Mouse (Mus musculus) fat pad, adult 2 months (tissue): ENCODE results near the gene Snrpb2.

Source experiments
- DNase-seq: peaks from one replicate; pipeline ENCODE4 v3.0.0-alpha.2; 2011; ENCODE audit warnings: low read depth, low spot score; ENCODE audit errors: extremely low read depth

Snrpb2 gene

GRCm38 (mm10) chr2:143062812-143063792 lies at the start of gene Snrpb2:
Gene Snrpb2 (plus strand): TSS chr2:143063039.
- DNase-seq = no peak

- no peak for DNase-seq
These were observed 49.8 kb upstream of the Snrpb2 start for GRCm38 (mm10) chr2:143013057-143013456.

DNA sequence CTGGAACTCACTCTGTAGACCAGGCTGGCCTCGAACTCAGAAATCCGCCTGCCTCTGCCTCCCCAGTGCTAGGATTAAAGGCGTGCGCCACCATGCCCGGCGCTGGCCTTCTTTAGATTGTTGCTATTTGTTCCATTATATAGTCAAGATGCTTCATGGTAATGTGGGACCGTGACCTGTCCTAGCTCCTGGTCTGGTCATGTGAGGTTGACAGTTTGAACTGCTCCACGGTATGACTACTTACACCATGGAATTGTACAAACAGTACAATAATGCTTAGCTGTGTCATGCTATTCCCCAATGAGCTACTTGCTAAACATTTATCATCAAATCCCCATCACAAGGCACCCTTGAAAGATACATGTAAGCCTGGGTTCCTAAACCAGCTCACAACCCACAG lies 44.8 kb upstream of the Snrpb2 start:
- no peak for DNase-seq

- no peak for DNase-seq
These were observed 44.2 kb upstream of the Snrpb2 start for GRCm38 (mm10) chr2:143018591-143019130.

- DNase-seq = no peak
These were observed 43.1 kb upstream of the Snrpb2 start for GRCm38 (mm10) chr2:143019727-143020126.

DNA sequence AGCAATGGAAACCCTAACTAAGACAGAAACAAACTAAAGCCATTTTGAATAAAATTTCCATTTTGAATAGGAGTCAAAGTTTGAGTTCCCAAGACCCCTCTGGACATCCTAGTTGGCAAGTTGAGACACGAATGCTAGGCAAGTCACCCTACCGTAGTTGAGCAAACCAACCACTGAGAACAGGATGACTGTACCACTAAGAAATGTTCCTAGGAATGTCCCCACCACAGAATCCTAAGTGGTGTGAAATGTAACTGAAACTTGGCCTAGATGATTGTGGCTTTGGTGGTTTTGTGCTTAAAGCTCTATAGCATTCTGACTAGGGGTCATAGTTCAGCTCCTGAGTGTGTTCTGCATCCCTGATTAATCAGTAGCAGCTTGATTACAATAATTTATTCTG lies 39.5 kb upstream of the Snrpb2 start:
- DNase-seq = no peak

- no peak for DNase-seq
These were observed 38.6 kb upstream of the Snrpb2 start for GRCm38 (mm10) chr2:143024226-143024625.

DNA sequence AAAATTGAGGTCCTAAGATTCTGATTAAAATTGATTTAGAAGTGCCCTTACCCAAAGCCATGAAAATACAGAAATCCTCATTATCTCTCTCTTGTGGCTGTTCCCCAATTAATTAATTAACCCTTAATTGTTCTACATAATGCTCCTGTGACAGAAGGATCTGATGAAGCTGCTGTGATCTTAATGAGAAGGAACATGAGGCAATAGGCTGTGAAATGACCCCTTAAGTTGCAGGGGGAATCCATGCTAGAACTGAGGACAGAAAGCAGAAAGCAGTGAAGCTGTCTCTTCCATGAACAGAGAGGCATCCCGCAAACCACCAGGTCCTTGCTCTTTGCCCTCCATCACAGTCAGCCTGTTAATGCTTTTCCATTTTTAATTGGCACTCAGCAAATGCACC lies 31.6 kb upstream of the Snrpb2 start:
- no peak for DNase-seq

DNA sequence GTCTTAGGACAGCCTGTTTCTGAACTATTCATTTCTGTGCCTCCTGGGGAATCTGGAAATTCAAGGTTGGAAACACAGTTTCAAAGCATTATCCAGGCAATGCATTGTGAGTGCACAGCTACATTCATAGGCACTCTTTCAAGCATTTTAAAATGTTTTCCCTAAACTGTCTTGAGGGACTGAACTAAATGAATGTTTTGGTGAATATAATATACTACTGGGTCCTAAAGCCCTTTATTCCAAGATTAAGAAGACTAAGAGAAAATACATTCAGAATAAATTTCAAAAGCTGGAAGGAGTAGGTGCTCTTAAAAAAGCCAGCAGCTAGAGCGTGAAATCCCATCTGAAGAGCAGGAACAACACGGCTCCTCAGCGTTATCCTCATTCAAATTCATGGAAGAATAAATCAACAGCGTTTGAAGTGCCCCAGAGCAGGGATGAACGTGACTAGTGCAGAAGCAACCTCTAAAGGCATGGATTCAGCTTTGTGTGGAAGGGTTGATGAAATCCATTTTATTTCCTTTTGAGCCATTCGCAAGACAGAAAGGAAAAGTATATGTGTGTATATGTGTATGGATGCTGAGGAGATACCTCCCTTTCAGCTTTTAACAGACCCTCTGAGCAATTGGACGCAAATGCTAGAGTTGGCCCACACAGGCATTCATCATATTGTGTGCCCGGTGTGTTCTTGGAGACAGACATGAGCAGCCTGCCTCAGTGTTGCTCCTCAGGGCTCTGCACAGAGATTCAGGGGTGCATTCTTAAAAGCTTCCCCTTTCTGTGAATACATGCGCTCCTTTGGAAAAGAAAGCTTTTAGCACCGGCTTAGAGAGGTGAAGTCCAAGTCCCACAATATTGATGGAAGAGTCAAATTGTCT lies 30.2 kb upstream of the Snrpb2 start:
- DNase-seq = no peak

DNA sequence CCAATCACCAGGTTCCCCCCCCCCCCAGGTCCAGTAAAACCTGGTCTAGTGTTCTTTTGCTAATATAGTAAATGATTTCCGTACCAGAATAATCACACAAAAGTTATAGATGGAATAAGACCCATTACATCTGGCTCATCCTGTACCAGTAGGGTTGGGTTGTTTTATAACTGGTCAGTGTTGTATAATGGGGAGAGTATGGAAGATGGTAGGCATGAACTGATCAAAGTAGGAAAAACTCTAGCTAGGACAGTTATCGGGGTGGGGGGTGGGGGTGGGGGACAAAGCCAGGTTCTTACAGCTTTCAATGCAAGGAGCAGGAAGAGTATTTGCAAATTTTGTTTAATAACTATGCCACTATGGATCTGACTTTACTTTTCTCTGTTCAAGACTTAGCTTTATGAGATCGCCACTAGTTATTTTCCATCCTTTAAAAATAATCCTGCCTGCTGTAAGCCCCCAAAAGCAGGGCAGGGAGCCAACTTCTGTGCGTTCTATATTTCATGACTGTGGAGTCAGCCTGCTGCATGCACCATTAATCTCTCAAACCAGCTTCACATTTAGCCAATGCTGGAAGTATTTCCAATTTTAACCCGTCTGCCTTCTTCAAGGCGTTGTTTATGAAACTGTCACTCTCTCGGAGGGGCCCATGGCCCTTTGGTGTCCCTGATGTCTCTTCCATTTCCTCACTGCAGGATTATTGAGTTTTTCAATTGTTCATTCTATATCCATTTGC lies 28.3 kb upstream of the Snrpb2 start:
- DNase-seq = no peak

DNA sequence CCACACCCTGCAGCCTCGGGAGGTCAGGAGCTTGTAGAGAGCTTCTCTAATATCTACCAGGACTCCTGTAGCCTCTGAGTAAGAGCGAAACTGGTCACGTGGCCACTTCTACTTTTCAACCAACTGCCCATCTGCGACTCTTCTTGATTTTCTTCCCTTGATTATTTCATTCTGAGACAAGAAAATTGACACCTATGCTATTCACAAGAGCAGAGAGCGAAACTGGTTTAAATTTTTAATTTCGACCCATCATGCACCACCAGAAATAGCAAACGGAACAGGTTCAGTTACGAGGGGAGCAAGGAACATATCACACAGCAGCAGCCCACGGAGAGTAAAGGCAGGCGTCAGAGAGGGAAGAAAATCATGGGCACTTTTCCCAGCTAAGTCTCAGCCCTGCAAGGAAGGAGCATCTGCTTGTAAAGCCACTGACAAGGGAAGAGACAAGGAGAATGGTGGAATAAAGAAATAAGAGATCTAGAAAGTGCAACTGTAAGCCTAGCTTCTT lies 27.7 kb upstream of the Snrpb2 start:
- DNase-seq = no peak

- no peak for DNase-seq
These were observed 21.2 kb upstream of the Snrpb2 start for GRCm38 (mm10) chr2:143041596-143041995.

DNA sequence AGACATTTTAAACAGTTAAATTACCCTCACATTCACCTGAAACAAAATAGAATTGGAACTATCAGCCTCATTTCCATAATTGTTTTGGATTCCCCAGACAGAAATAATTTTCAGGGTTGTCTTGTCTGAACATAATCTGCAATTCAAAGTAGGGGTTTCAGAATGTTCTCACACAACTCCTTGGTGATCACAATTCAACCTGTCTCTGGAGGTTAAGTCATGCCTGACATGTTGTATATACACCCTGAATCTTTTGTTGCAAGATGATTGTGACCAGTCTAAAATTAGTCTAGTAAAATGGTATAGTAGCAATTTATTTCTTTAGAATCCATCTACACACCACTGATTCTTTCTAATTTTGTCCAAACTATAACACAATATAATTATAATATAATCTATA lies 7.6 kb upstream of the Snrpb2 start:
- DNase-seq = no peak

GRCm38 (mm10) chr2:143056736-143057135 lies 6.1 kb upstream of the Snrpb2 start:
- DNase-seq = no peak

DNA sequence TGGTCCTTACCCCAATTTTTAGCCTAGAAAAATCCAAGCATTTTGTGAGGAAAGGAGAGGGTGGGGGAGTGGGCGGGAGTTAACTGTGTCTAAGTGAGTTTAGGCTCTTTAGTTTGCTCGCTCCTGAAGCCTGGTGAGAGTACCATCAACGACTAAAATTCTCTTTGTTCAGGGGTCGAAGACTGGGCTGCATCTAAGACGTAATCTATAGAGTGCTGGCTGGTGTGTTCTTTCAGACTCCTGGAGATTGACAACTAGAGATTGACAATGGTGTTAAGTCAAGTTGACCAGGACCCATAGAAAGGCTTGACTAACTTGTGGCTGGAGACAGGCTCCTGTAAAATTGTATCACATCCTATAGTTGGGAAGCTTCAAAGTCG lies 417 bp upstream of the Snrpb2 start:
- no peak for DNase-seq

- no peak for DNase-seq
These were observed 3.1 kb downstream of the Snrpb2 start for GRCm38 (mm10) chr2:143065914-143066313.

DNA sequence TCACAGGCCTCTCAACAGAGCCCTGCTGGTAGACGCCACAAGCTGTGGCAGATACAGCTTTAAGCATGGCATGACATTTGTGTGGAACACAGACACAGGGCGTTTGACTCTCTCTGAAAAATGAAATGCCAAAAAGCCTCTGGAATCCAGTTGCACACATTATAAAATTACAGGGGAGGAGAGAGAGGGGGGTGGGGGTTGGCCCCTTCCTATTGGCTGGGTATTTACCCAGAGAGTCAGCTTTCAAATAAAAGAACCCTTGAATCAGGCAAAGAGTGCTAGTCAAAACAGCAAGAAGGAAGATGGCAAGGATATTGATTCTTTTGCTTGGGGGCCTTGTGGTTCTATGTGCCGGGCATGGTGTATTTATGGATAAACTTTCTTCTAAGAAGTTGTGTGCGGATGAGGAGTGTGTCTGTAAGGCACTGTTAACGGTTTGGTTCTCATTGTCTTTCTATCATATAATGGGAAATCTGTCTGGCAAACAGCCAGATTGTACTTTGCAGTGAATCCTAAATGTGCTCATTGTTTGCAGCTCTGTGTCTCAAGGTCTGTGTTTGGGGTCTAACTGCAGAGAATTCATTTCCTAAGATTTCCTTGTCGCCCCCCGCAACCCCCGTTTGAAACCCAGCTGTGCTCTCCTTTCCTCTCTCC lies 15.5 kb downstream of the Snrpb2 start, which contains the start of gene Otor:
TSS of gene Otor (plus strand) at position 276 of the 654 bp plus-strand sequence.
- no peak for DNase-seq

GRCm38 (mm10) chr2:143081693-143082092 lies 18.9 kb downstream of the Snrpb2 start:
- DNase-seq = no peak

DNA sequence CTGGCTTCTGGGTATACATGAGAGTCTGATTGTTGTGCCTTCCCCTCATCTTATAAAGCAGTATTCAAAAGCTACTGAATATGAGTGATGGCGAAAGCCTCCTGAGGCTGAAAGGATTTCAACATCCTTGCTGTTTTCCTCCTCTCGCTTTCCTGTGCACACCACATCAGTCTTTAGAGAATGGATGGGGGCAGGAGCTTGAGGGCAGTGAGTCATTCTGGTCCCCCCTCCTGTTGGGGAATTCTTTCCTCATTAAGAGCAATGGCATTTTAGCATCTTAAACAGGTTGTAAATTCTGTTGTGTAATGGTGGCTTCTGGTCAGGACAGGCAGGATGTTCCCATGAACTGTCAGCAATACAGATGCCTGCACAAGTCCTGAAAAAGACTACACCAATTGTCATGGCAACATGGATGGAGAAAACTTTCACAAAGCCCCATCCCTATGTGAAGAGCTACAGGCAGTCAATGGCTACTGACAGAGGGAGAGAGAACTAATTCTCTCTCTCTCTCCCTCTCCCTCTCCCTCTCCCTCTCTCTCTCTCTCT lies 22.1 kb downstream of the Snrpb2 start:
- DNase-seq = no peak

DNA sequence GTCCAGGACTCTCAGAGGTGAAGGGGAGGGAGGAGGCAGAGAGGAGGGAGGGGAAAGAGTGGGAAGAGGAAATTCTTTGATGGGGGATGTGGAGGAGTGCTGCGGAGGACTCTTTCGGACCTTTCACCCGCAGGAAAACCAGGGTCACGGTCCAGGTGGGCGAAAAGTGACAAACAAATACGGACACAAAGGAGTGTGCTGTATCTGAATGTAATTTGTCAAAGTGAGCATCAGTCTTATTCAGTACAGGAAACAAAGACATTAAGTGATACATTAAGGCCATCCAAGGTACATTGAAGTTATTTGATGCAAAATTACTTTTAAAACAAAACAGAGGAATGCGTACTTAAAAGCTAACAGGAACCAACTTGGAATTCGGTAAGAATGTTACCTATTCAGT lies 27.0 kb downstream of the Snrpb2 start:
- DNase-seq = no peak
